Mouse (Mus musculus): ENCODE measurements around the gene Armh4. TPM values are rescaled to one million over a fixed set of nuclear protein-coding genes. Genes with fewer than 3 reads are reported as not detected.

The Armh4 gene
- 0.44 TPM for polyA plus RNA-seq (2015; fragmentation: Illumina TruSeq; extraction: RNeasy Lipid Tissue Mini Kit (QIAGEN cat#74804); ENCODE audit: insufficient read depth, low read depth, low replicate concordance)

DNA sequence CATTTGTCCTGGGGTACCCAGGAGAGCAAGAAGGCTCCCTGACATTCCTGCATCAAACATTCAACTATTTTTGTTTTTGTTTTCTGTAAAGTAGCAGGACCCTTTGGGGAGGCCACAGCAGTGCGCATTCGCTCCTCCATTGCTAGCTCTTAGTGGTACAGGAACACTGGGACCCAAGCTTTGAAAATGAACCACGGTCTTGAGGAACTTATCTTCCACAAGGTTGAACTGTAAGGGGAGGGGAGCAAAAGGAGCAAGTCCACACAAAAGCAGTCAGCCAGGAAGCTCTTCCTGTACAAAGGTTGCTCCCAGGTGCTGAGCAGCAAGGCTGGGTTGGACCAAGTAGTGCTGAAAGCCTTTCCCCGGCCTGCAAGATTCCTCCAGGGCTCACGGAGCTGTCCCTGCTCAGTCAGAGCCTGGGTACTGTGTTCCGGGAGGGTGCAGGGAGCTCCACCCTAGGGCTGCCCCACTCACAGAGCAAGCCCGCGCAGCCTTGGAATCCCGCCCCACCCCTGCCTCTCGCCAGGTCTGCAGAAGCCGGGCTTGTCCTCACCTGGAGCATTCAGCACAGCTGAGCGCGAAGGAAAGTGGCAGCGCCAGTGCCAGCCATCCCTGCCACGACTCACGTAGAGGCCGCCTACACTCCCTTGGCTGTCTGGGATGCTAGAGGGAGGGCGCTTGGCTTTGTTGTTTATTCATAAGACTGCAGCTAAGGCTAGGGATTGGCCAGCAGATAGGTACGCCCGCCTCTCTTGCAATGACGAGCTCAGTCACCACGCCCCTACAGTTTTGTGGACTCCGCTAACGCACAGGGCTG, at the start of gene Armh4:
Gene Armh4, minus strand, starts transcription at position 669 of the 817 bp plus-strand sequence.

Other genes starting within 250 kb of the Armh4 start
- gene Olfr722, start 118.6 kb upstream of the Armh4 start, polyA plus RNA-seq (2015; fragmentation: Illumina TruSeq; extraction: RNeasy Lipid Tissue Mini Kit (QIAGEN cat#74804); ENCODE audit: insufficient read depth, low read depth, low replicate concordance): not detected
- gene Olfr723, start 148.4 kb upstream of the Armh4 start, polyA plus RNA-seq (2015; fragmentation: Illumina TruSeq; extraction: RNeasy Lipid Tissue Mini Kit (QIAGEN cat#74804); ENCODE audit: insufficient read depth, low read depth, low replicate concordance): not detected
- gene Olfr724, start 179.9 kb upstream of the Armh4 start, polyA plus RNA-seq (2015; fragmentation: Illumina TruSeq; extraction: RNeasy Lipid Tissue Mini Kit (QIAGEN cat#74804); ENCODE audit: insufficient read depth, low read depth, low replicate concordance): not detected